Mouse (Mus musculus): Measurements from ENCODE around the gene Prss42.

Gene Prss42

DNA sequence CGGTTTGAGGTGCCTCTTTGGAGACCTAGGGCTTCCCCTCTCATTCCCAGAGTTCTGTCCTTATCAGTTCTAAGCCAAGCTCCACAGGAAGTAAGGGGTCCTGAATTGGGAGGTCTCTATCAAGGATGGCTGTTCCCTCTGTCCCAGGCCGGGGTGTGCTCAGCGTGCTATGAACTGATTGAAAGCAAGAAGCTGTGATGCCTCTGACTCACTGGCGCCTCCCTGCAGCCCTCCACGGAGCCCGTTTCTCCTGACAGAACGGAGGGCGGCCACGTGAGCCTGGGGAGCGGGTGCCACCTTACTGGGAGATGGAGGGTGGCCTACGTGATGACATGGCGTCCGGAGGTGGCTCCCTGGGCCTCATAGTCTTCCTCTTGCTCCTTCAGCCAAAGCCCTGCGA lies at the start of gene Prss42:
Gene Prss42 (plus strand): TSS at position 301 of the 400 bp plus-strand sequence.
- no peak for DNase-seq

- no peak for DNase-seq
Measured at GRCm38 (mm10) chr9:110748451-110748850, 49.5 kb upstream of the Prss42 start.

- DNase-seq: no peak
Measured at GRCm38 (mm10) chr9:110750404-110751187, 47.4 kb upstream of the Prss42 start.

- DNase-seq: no peak
Measured at GRCm38 (mm10) chr9:110751412-110751811, 46.6 kb upstream of the Prss42 start.

GRCm38 (mm10) chr9:110752917-110753435 lies 45.0 kb upstream of the Prss42 start:
- no peak for DNase-seq

- DNase-seq: no peak
Measured at GRCm38 (mm10) chr9:110753773-110754172, 44.2 kb upstream of the Prss42 start.

- no peak for DNase-seq
Measured at GRCm38 (mm10) chr9:110757816-110758215, 40.1 kb upstream of the Prss42 start.

DNA sequence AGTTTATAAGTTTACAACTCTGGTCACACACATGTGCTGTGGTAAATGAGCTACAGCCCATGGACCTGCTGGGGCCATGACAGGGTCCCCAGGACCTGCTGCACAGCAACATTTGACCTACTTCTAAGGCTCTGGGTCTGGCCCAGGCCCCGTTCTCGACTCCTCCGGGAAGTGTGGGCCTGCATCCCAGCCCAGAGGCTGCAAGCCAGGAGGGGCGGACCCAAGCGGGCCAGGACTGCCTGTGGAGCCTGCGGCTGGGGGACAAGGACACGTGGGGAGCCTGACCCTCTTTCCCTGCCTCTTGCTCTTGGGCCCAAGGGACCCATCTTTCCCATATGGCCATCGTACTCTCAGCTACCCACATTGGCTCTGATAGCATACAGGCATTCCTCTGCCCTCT lies 39.4 kb upstream of the Prss42 start:
- peak in 1 of 2 experiments; percentile 34 for DNase-seq

DNA sequence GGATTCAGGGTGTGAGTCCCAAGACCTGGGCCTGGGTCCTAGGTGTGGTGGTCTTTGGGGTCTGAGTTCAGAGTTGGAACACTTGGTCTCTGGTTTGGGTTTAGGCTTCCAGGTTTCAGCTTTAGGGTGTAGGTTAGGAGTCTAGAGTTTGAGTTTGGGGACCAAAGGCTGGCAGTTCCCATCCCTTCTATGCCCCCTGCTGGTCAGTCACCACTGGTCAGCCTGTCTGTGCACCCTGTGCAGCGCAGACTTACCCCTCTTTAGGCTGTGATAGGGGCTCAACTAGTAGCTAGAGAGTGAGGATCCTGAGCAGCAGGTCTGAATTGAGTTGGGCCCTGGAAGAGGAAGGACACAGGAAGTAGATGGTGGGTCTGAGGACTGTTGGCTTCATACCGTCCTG lies 38.7 kb upstream of the Prss42 start:
- no peak for DNase-seq

DNA sequence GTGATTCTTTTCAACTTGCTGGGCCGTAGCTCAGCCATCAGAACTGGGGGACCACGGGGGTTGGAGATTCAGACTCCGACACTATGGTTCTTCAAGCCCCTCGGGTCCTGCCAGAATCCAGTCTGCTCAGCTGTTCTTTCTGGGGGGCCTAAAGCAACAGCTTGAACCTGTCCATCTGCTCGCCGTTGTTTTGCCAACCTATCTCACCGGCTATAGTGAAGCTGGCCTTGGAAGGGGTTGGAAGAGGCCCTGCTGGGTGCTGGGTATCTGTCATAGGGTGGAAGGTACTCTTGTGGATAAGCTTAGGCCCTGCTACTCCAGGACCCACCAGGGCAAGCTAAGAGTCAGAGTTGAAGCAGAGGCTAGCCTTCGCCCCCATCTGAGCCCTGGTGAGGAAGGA lies 37.1 kb upstream of the Prss42 start:
- DNase-seq: no peak

DNA sequence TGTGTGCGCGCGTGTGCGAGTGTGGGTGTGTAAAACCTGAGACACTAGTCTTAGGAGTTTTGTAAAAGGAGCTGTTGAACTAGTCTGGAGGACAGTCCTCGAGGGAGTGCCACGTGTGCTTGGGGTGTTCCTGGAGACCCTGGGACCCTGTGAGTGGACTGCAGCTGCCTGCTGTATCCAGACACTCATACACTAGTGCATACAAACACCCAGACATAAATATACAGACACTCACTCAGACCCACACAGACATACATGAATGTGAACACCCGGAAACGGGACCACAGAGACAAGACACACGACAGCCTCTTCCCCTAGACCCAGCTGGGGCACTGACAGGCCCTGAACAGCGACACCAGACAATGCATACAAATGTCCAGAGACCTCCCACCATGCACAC lies 35.2 kb upstream of the Prss42 start:
- DNase-seq: no peak

GRCm38 (mm10) chr9:110763405-110763804 lies 34.6 kb upstream of the Prss42 start:
- no peak for DNase-seq

DNA sequence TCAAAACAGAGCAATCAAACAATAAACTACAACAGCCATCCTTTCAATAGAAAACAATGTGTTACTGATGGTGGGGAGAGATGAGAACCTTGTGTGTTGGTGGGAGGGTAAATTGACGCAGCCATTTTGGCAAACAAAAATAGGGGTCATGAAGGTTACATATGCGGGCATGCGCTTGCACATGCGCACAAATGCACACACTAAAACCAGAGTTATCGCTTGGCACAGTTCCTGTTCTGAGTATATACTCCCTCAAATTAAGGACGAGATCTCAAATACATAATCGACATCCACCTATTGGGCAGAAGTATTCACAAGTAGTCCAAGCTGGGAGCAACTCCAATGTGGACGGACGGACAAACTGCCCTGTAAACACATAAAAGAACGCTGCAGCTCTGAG lies 25.6 kb upstream of the Prss42 start:
- no peak for DNase-seq

DNA sequence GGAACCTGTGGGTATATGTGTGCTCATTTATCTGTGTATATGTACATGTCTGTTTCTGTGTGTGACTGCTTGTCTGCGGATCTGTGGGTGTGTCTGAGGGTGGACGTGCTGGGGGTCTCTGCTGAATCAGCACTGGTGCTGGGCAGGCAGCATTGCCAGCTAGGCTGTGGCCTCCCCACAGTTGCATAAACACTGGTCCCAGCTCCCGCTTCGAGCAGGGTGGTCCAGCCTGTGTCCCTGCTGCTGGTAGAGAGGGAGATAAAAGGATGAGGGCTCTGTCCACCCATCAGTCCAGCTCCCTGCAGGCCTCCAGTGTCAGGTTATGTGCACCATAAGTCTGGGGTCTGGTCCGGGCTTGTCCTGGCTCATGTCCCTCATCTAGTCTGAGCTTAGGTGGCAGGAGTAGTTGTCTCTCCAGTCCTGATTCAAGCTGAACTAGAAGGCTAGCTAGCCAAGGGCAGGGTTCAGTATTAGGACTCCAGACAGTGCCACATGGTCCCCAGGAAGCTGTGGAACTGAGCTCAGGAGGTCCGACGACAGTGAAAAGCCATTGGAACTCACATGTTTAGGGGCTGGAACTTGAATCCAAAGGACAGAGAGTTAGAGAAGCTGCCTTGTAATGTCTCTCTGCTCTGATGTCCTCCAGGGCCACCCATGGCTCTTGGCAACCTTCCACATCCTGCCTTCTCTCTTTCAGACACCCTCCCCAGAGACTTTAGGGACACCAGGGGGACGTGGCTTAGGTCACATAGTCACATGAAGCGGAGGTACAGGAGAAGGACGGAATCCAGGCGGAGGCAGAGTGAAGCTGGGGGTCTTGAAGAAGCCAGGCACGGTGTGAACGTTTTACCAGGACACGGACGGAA lies 23.3 kb upstream of the Prss42 start:
- no peak for DNase-seq

DNA sequence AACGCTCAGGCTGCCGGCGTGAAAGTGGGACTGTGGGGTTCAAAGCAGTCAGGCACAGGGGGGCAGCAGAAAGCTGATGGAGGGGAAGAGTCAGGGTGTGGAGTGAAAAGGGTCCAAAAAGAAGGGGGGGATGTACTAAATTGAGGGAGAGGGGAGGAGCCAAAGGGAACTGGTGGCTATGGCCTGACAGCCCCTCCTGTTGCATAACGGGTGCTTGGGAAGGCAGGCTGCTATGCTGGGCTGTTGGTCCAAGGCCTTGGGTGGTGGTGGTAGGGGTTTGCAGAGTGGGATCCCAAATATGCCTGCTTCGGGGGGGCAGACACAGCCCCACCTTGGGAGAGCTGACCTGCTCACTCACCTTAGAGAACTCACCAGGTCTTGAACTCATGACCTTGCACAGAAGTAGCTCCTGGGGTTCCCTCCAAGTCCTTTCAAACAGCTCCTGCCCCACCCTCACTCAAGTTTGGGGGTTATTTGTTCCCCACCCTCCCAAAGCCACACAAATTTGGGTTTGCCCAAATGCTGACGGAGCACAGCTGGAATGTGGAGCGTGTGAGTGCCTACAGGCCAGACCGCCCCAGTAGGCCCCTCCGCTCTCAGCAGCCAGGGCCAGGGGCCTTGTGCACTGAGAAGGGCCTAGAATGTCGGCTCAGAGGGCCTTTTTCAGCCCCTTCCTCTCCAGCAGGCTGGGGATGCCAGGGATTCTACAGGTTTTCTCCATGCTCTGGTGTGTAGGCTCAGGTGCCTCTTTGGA lies 22.5 kb upstream of the Prss42 start:
- DNase-seq: no peak

DNA sequence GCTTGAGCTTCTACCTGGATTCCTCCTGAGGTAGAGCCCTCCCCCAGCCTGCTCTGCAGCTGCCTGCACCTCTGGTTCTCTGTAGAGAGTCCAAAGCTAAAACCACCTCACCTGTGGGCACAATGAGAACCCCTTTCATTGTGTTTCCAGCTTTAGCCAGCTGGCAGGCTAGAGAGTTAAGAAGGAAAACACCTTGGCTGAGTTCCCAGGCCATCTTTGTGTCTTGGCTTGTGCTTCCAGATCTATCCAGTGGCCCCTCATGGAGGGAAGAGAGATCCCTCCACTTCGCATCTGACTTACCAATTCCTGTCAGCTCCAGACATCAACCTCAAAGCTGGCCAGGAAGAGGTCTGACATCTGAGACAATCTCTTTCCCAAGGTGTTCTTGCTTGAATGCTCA lies 19.9 kb upstream of the Prss42 start:
- DNase-seq: no peak

- no peak for DNase-seq
Measured at GRCm38 (mm10) chr9:110778559-110778958, 19.4 kb upstream of the Prss42 start.

GRCm38 (mm10) chr9:110779242-110779913 lies 18.6 kb upstream of the Prss42 start:
- DNase-seq: no peak

DNA sequence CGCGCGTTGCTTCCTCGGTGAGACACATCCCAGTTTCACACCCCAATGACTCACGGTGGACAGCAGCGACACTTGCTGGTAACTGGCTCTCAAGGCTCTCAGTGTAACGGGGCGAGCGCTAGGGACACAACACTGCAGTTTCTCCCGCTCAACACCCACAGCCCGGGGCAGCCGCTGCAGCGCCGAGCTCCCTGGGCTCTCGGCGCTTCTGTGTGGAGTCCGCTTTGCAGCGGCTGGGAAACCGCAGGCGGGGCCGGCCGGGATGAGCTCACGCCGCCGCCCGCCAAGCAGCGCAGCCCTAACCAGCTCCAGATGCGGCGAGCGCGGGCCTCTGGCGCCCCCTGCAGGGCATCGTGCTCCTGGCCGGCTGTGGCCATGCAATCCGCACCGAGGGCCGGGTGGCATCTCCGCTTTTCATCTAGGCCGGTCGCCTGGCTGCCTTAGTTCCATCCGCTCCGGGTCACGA lies 16.7 kb upstream of the Prss42 start:
- DNase-seq: peak; percentile 94 to 96

DNA sequence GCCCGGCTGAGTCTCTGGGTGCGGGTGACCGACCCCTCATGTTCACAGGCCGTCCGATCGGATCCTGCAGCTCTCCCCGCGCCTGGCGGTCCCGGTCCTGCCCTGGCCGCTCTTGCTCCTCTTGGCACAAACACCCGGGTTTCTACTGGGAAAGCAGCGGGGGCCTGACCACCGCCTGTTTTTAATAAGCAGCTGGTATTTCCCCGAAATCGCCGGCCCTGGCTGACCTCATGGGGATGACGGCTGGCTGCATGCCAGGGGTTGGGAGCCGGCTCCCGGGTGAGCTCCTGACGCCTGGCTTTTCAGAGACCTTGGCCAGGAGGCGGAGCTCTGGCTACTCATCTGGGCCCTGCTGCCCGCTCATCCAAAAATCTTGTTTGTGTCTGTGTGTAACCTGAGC lies 16.2 kb upstream of the Prss42 start:
- DNase-seq: peak; percentile 77

DNA sequence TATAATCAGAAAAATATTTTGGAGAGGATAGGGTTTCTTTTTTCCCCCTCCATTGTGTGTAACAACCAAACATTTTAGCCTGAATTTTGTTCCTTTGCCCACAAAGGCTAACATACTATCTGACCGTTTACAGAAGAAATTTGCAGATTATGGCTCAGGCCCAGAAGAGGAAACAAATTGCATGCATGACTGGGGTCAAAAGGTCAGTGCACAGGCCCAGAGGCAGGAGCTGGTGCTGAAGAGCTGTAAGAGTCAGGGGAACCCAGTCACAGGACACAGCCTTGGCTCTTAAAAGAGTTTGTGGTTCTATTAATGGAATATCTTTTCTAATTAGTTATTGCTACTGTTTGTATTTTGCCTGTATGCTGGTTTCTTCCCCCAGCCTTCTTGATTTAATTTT lies 14.4 kb upstream of the Prss42 start:
- DNase-seq: no peak

- DNase-seq: no peak
Measured at GRCm38 (mm10) chr9:110788169-110788568, 9.8 kb upstream of the Prss42 start.

Data from cerebellum, postnatal 36 days (tissue).